Mouse (Mus musculus): ENCODE data around the gene Apoa4.

DNA sequence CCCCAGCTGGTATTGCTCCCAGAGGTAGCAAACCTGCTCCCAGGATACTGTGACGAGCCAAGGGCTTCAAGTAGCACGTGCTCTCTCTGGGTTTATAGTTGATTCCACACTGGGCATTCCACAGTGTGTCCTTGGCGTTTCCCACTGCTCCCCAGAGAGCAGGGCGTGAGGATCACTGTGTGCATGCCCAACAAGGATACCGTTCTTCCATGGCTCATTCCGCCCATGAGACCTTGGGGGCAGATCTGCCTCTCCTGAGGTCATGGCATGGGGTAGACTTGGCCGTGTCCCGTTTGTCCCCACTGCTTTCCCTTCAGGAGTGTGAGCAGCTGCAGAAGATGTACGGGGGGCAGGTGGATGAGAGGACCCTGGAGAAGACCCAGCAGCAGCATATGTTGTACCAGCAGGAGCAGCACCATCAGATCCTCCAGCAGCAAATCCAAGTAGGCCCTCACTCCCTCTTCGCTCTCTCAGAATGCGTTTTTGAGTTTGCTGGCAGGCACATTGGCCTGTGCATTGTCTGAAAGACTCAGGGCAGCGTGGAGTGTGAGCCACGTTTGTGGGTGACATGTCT, 32.0 kb upstream of the Apoa4 start:
- TF ChIP-seq CTCF (IDR thresholded peaks at IDR 0.05; ENCODE audit: insufficient read depth, low read length) (no peak), POLR2A (IDR thresholded peaks at IDR 0.05; ENCODE audit: borderline replicate concordance, extremely low read depth, low read depth, low read length) (no peak)
